Mouse (Mus musculus) CH12.LX (cell line): ENCODE measurements around the gene Pappa2.

Experiments
- CTCF ChIP-seq, 2 experiments: IDR thresholded peaks in 1 of 2; conservative IDR thresholded peaks in 1 of 2; 2 replicates each; pipeline ENCODE4 v1.5.1; 2011 to 2012; ENCODE audit warnings: low read depth in 2 of 2, low read length in 2 of 2, improper control_type of control experiment in 1 of 2, inconsistent platforms in 1 of 2, mild to moderate bottlenecking in 1 of 2, moderate library complexity in 1 of 2
- EP300 ChIP-seq: IDR thresholded peaks from 2 replicates; pipeline ENCODE4 v1.6.1; 2011; ENCODE audit warnings: low read length, improper control_type of control experiment
- HCFC1 ChIP-seq: IDR thresholded peaks from 2 replicates; pipeline ENCODE4 v1.6.1; 2012; ENCODE audit warnings: low read depth, mild to moderate bottlenecking, inconsistent platforms, low read length, improper control_type of control experiment
- MAX ChIP-seq: IDR thresholded peaks from 2 replicates; pipeline ENCODE4 v1.6.1; 2011; ENCODE audit warnings: low read length, improper control_type of control experiment
- MAZ ChIP-seq: IDR thresholded peaks from 2 replicates; pipeline ENCODE4 v1.6.1; 2012; ENCODE audit warnings: low read depth, mild to moderate bottlenecking, inconsistent platforms, low read length, improper control_type of control experiment, moderate library complexity
- NELFE ChIP-seq: IDR thresholded peaks from 2 replicates; pipeline ENCODE4 v1.6.1; 2011; ENCODE audit warnings: low read depth, low read length, improper control_type of control experiment
- PAX5 ChIP-seq: IDR thresholded peaks from 2 replicates; pipeline ENCODE4 v1.6.1; 2012; ENCODE audit warnings: low read length, inconsistent platforms, mixed read lengths
- POLR2A ChIP-seq: IDR thresholded peaks from 2 replicates; pipeline ENCODE4 v1.6.1; 2011; ENCODE audit warnings: low read depth, mild to moderate bottlenecking, improper control_type of control experiment, low read length
- RAD21 ChIP-seq: IDR thresholded peaks from 2 replicates; pipeline ENCODE4 v1.6.1; 2011; ENCODE audit warnings: low read depth, mild to moderate bottlenecking, low read length, improper control_type of control experiment, moderate library complexity
- USF1 ChIP-seq: IDR thresholded peaks from 2 replicates; pipeline ENCODE4 v1.6.1; 2014; ENCODE audit warnings: low read depth, mild to moderate bottlenecking, inconsistent platforms, low read length, improper control_type of control experiment
- ZC3H11A ChIP-seq: IDR thresholded peaks from 2 replicates; pipeline ENCODE4 v1.6.1; 2012; ENCODE audit warnings: low read depth, mild to moderate bottlenecking, inconsistent platforms, low read length, improper control_type of control experiment
- ZKSCAN1 ChIP-seq: IDR thresholded peaks from 2 replicates; pipeline ENCODE4 v1.6.1; 2012; ENCODE audit warnings: low read depth, inconsistent platforms, low read length, improper control_type of control experiment, borderline replicate concordance

GRCm38 (mm10) chr1:158764727-158765126 lies 215.6 kb downstream of the Pappa2 start:
- TF ChIP-seq ZC3H11A = no peak
- TF ChIP-seq CTCF (conservative IDR thresholded peaks at IDR 0.05 in 1 of 2, IDR thresholded peaks at IDR 0.05 in 1 of 2; ENCODE audit: low read depth in 2 of 2, low read length in 2 of 2) = no peak
- peak; percentile 84 for TF ChIP-seq USF1
- TF ChIP-seq EP300 = peak; percentile 82
- TF ChIP-seq POLR2A = peak; percentile 68
- TF ChIP-seq PAX5 = no peak
- TF ChIP-seq MAX = peak; percentile 97
- no peak; the same call in 1 of the 2 replicates for TF ChIP-seq HCFC1
- no peak for TF ChIP-seq MAZ
- TF ChIP-seq ZKSCAN1 = no peak
- peak; percentile 1; the same call in 1 of the 2 replicates for TF ChIP-seq RAD21
- peak; percentile 56; the same call in 1 of the 2 replicates for TF ChIP-seq NELFE
